Mouse (Mus musculus) hindlimb bud, embryonic 11.5 days (tissue): ENCODE measurements around the gene Faim2.
A peak's percentile ranks its signal among the peaks of the same experiment; 100 is the strongest.

Experiments
- DNase-seq: peaks from one replicate; pipeline ENCODE4 v3.0.0-alpha.2; 2012; ENCODE audit warnings: low read depth, low spot score; ENCODE audit errors: extremely low spot score

Faim2 gene

GRCm38 (mm10) chr15:99509840-99510239, 18.1 kb downstream of the Faim2 start:
- no peak for DNase-seq

GRCm38 (mm10) chr15:99505324-99506095, 22.5 kb downstream of the Faim2 start:
- no peak for DNase-seq

- no peak for DNase-seq
Measured at GRCm38 (mm10) chr15:99503256-99503655, 24.7 kb downstream of the Faim2 start.

GRCm38 (mm10) chr15:99502311-99502831, 25.6 kb downstream of the Faim2 start:
- no peak for DNase-seq

DNA sequence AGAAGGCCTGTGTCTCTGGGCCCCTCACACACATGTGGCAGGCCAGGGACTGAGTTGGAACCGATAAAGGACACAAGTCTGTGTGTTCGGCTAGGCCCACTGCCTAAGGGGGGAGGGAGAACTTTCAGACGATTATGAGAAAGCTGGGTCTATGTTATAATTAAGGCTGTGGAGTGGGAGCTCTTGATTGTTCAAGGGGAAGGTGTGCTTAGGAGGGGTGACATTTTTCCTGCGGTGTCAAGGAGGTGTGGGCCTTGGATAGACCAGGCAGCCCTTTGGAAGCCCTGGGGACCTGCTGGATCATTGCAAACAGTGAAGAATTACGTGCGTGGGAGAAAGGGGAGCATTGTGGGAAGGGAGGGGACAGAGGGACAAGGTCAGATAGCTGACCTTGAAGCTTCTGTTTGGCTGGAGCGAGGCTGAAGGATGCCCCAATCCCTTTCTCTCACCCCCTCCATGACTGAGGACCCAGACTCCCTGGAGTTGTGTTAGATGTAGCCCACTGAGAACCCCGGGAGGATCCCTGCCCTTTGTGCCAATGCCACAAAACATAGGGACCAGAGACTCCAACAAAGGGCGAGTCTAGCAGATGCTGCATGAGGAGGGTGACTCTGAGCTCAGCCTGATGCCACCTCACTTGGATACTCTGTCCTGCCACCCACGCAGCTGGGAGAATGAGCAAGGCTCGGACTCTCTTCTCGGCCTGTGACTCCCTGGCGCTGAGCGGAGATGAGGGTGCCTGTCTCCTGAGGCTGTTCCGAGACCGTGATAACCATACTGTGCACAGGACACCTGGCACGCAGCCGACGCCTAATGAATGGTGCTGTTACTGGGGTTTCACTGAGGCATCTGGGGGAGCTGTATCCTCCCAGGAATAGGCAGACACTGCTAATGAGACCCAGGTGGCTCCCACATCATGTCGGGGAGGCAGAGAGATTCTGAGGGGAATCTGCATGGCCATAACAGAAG, 26.4 kb downstream of the Faim2 start:
- no peak for DNase-seq

DNA sequence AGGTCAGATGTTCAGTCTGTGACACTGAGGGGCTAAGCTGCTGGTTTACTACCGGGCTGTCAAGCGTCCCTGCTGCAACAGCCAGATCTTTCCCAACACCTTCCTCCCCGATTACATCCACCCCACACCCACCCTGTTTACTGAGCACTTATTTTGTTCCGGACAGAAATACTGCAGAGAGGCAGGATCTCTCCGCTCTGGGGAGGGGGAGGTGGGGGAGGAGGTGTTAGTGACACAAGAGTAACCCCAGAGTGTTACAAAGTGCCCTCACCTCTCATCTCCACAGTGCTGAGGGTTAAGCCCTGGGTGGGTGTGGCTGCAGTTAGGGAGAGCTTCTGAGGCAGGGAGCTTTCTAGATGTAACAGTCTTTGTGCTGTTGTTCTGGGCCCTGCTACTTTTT, 27.6 kb downstream of the Faim2 start:
- DNase-seq: no peak

GRCm38 (mm10) chr15:99499726-99500125, 28.2 kb downstream of the Faim2 start:
- no peak for DNase-seq

- no peak for DNase-seq
Measured at GRCm38 (mm10) chr15:99498781-99499180, 29.2 kb downstream of the Faim2 start.

- no peak for DNase-seq
Measured at GRCm38 (mm10) chr15:99498356-99498755, 29.6 kb downstream of the Faim2 start.

- no peak for DNase-seq
Measured at GRCm38 (mm10) chr15:99497527-99498242, 30.3 kb downstream of the Faim2 start.

DNA sequence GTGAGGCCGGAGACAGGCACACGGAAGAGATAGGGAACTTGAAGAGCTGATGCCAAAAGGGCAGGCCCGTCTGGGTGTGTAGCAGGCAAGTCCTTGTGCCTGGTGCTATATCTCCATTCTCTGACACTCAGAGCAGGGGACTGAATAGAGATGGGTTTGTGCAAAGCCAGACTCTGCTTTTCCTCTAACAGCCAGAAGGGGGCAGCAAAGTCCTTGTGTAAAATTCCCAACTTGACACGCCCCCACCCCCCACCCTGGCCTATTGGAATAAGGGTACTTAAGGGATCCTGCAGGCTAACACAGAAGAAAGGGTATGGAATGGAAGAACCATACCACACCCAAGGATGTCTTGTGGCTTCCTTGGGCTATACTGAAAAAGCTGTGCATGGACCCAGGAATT, 30.9 kb downstream of the Faim2 start:
- peak; percentile 56 for DNase-seq

GRCm38 (mm10) chr15:99484745-99485144, 43.2 kb downstream of the Faim2 start:
- no peak for DNase-seq

- no peak for DNase-seq
Measured at GRCm38 (mm10) chr15:99475814-99476213, 52.2 kb downstream of the Faim2 start.

GRCm38 (mm10) chr15:99474576-99474926, 53.4 kb downstream of the Faim2 start, which contains the start of gene Bcdin3d:
Gene Bcdin3d, minus strand, starts transcription at chr15:99474730.
- DNase-seq: peak; percentile 73

- DNase-seq: no peak
Measured at GRCm38 (mm10) chr15:99473801-99474575, 54.0 kb downstream of the Faim2 start.

- no peak for DNase-seq
Measured at GRCm38 (mm10) chr15:99472972-99473371, 55.0 kb downstream of the Faim2 start.

- DNase-seq: no peak
Measured at GRCm38 (mm10) chr15:99471677-99472063, 56.3 kb downstream of the Faim2 start.

DNA sequence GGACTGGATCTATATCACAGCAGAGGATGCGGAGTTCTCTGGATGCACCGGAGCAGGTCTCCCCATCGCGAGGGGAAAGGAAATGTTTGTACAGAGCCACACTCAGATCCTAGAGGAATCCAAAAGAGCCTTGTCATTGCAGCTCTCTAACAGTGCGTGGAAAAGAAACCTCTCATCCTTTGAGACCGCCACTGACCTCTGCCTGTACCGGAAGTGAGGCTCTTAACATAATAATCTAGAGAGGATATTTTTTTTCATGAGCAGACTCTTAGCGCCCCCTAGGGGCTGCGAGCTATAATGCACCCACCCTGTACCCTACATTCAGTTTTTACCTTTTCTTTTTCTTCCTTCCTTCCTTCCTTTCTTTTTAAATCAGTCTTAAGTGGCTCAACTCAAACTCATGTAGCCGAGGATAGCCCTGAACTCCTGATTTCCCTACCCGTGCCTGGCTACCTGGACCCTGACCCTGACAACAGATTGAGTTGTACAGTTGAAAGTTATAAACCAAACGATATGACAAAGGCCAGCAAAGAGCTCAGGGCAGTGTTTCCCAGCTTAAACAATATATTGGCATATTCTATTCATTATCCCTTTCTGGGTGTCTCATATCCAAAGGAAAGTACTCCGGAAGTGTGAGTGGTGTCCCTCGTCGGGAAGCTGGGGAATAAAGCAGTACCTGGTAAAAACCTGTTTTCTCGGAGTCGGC, 56.8 kb downstream of the Faim2 start:
- no peak for DNase-seq

DNA sequence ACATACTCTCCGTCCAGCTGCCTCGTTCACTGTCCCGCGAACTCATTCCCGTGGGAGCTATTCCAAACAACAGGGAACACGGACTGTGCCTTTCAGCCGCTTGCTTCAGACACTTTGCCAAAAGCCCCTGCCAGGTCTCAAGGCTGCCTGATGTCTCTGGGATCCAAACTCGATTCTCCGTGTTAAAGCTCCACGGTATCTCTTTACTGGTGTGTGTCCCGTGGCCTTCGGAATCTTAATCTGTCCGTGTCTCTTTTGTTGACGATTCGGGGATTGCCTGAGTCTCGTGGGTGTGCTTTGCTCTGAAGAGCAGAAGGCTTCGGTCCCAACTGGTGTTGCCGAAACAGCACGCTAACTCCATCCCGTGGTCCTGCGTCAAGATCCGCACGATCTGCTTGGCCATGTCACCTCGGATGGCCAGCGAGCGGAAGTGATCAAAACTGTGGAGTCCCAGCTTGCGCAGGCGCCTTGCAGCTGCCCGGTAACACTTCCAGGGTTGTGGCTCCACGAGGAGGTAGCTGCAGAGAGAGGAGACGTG, 57.7 kb downstream of the Faim2 start:
- DNase-seq: no peak
